Mouse (Mus musculus) CD4-positive, CD25-positive, alpha-beta regulatory T cell, adult 4 months (primary cell): ENCODE measurements around the gene Sv2a. TPM values are rescaled to one million over a fixed set of nuclear protein-coding genes. Genes with fewer than 3 reads are reported as not detected.

Experiments
- polyA plus RNA-seq, 2 experiments: library from polyadenylated mRNA; unstranded; fragments of 100-300 nt; shearing (Covaris generic); gene quantifications; one replicate each; pipeline ENCODE4 v1.2.1; 2017

The Sv2a gene
- polyA plus RNA-seq, 2 experiments from 2014 or later, result 0.80 to 2.0 TPM

Other genes with a start within 250 kb of the Sv2a start
- 10 to 100 TPM in 1 of 2 experiments, 1 to 10 TPM in 1; 9.8 to 10.1 TPM for gene Plekho1, start 185.2 kb upstream of the Sv2a start, polyA plus RNA-seq
- gene Vps45, start 122.7 kb upstream of the Sv2a start, polyA plus RNA-seq, result 10 to 100 TPM; 22.2 to 24.3 TPM
- 10 to 100 TPM in 1 of 2 experiments, 1 to 10 TPM in 1; 9.1 to 13.3 TPM for gene Otud7b, start 76.6 kb upstream of the Sv2a start, polyA plus RNA-seq
- gene Mtmr11, start 19.1 kb upstream of the Sv2a start, polyA plus RNA-seq, result 1 to 10 TPM; 2.3 to 2.4 TPM
- gene Sf3b4, start 8.8 kb upstream of the Sv2a start, polyA plus RNA-seq, result 10 to 100 TPM; 53.4 to 58.5 TPM
- 10 to 100 TPM; 30.5 to 33.8 TPM for gene Bola1, start 38.6 kb downstream of the Sv2a start, polyA plus RNA-seq
- gene Hist2h2ab, start 38.7 kb downstream of the Sv2a start, polyA plus RNA-seq, result not detected
- gene Hist2h2ac, start 39.7 kb downstream of the Sv2a start, polyA plus RNA-seq, result 1 to 10 TPM; 5.5 to 5.8 TPM
- gene Hist2h2be, start 40.0 kb downstream of the Sv2a start, polyA plus RNA-seq, result 1 to 10 TPM; 1.6 to 2.6 TPM
- gene Hist2h3c2, start 58.0 kb downstream of the Sv2a start, polyA plus RNA-seq, result not detected
- 10 to 100 TPM; 32.4 to 55.4 TPM for gene Hist2h2aa2, start 59.1 kb downstream of the Sv2a start, polyA plus RNA-seq
- gene Hist2h2aa1, start 64.3 kb downstream of the Sv2a start, polyA plus RNA-seq, result 10 to 100 TPM in 1 of 2 experiments, not detected in 1; 21.7 TPM
- not detected for gene Hist2h3c1, start 65.5 kb downstream of the Sv2a start, polyA plus RNA-seq
- gene Hist2h4, start 82.2 kb downstream of the Sv2a start, polyA plus RNA-seq, result 1 to 10 TPM; 7.0 to 7.1 TPM
- 1 to 10 TPM; 7.4 to 9.9 TPM for gene Hist2h3b, start 87.5 kb downstream of the Sv2a start, polyA plus RNA-seq
- 1 to 10 TPM; 6.3 to 8.4 TPM for gene Hist2h2bb, start 88.6 kb downstream of the Sv2a start, polyA plus RNA-seq
- gene Fcgr1, start 112.8 kb downstream of the Sv2a start, polyA plus RNA-seq, result under 1 TPM in 1 of 2 experiments, not detected in 1; 0.46 TPM